Mouse (Mus musculus): ENCODE data around the gene Cox8b.
"Not testable (repeated sequence)": the region's sequence is repeated elsewhere in the genome, so short reads cannot be mapped to it uniquely, and the experiment has no call there.

The Cox8b gene

DNA sequence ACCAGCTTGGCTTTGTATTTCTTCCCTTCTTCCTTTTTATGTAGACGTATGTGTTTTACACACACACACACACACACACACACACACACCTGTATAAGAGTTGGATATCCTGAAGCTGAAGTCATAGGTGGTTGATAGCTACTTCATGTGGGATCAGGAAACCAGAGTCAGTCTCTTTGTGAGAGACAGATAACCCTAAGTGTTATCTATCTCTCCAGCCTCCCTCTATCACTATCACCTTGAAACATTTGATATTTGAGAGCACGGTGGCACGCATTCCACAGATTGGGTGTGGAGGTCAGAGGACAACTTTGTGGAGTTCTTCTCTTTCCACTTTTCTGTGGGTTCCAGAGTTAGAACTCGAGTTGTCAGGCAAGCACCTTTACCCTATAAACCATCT lies 19.7 kb upstream of the Cox8b start:
- ATAC-seq (ENCODE audit: insufficient number of reproducible peaks, low FRiP score, low TSS enrichment) = no peak

DNA sequence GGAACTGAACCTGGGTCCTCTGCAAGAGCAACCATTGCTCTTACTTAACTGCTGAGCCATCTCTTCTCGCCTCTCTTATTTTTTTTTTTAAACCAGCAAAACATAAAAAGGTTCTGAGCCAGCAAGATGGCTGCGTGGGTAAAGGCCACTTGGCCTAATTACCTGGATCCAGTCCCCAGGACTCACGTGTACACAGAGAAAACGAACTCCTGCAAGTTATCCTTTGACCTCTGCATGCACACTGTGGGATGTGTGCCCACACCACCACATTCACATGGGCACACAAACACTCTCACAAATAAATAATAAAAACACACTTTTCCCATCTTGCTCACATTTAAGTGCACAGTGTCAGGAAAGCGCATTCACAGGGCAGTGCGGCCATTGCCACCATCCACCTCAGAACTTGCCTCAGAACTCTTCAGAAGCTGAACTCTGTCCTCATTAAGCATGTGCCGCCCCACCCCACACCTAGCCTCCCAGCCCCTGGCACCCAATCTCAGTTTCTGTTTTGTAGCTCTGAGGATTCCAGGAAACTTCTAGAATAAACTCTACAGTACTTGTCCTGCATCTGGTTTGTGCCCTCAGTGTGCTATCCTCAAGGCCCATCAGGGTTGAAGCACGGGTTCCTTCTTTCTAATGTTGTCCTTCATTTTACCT lies 13.9 kb upstream of the Cox8b start:
- ATAC-seq (ENCODE audit: insufficient number of reproducible peaks, low FRiP score, low TSS enrichment) = no peak

DNA sequence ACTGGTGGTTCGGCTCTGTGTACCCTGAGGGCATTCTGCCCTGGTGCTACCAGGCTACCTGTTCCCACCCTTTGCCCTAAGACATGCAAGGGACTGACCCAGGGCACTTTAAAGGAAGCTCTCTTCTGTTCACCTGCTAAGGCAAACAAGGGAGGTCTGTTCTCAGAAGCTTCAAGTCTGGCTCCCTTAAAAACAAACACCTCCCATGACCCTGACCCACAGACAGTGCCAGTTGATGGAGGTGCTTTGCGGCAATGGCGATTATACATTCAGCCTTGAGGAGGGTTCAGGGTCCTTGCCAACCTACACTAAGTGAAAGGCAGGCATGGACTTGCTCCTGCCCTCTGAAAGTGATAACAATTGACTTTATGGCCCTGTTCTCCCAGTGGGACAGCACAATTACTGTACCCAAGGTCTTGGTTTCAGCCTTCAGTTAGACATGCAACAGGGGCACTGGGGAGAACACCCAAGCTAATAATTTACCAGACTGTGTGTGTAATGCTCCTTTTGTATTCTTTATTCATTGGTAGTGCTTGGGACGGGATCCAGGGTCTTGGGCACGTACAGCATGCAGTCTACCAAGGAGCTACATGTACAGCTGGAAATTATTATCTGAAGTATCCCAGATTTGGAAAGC lies 12.7 kb upstream of the Cox8b start:
- ATAC-seq (ENCODE audit: insufficient number of reproducible peaks, low FRiP score, low TSS enrichment) = no peak

DNA sequence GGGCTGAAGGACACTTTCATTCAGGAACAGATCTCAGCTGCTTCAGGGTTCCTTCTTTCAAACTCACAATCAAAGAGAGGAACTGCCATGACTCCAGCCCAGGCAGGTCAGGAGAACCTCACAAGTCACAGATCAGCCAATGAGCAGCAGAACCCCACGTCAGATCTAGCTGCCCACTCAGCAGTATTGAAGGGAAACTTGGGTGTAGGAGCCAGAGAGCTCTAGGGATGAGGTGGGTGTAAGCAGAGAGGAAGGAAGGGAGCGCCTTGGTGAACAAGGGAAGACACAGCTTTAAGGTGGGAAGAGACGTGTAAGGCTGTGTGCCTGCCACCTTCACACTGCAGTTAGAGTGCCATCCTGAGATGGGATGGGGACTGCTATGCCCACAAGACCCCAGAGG lies 12.0 kb upstream of the Cox8b start:
- no peak for ATAC-seq (ENCODE audit: insufficient number of reproducible peaks, low FRiP score, low TSS enrichment)

DNA sequence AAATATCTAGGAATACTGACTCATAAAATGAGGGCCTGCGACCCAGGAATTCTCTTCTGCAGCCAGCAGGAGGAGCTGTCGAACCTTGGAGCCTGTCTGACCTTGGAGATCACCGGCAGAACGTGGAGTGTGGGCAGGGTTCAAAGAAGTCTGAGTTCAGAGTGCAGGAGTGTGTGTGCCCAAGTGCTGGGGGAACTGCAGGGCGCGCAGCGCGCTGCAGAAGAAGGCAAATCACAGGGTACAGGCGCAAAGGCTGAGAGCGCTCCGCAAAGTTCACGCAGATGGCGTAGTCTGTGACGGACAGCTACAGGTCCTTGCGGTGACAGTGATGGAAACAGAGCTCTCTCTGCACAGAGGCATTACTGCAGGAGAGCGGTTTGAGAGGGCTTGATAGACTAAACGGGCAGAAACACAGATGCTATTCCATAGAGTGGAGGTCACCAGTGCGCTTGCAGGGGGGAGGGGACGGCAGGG lies 8.4 kb upstream of the Cox8b start:
- peak; percentile 36; the same call in 1 of the 2 replicates for ATAC-seq (ENCODE audit: insufficient number of reproducible peaks, low FRiP score, low TSS enrichment)

DNA sequence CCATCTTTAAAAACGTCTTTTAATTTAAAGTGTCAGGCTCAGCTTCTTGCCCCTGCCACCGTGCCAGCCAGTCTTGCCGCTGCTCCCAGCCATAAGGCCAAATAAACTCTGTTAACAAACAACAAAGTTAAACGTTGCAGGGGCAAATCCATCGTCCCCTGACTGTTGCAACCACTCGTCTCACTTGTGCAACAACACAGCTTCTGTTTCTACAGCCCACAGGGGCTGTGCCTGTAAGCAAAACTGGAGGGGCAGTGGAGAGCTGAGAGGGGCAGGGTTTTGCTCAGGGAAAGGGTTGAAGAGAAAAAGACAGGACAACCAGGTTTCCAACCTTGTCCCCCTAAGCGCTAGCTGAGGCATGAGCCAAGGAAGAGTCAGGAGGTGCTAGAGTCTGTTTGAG lies 7.9 kb upstream of the Cox8b start:
- no peak for ATAC-seq (ENCODE audit: insufficient number of reproducible peaks, low FRiP score, low TSS enrichment)

DNA sequence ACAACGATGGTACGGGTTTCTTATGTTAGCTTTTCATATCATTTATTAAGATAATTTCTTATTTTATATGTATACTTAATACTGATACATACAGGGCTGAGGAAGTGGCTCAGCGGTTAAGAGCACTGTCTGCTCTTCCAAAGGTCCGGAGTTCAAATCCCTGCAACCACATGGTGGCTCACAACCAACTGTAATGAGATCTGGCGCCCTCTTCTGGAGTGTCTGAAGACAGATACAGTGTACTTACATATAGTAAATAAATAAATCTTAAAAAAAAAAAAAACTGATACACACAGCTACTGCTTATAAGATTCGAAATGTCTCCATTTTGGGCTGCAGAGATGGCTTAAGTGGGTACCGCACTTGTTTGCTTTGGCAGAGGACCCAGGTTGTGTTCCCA lies 7.5 kb upstream of the Cox8b start:
- no peak for ATAC-seq (ENCODE audit: insufficient number of reproducible peaks, low FRiP score, low TSS enrichment)

DNA sequence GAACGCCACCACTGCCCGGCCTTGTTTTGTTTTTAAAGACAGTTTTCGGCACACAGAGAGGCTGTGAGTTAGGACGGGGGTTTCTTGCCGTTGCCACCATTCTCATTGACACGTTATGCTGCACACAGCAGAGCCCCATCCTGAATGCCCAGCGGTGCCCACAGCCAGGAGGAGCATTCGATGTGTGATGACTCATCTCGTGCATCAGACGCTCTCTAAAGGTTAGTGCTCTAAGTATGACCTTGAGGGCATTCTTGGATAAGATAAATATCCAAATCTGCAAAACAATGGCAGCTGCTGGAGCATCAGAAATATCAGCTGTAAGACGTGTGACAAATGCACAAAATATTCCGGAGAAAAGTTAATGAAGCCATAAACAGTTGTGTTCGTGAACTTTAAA lies 6.9 kb upstream of the Cox8b start:
- no peak for ATAC-seq (ENCODE audit: insufficient number of reproducible peaks, low FRiP score, low TSS enrichment)

DNA sequence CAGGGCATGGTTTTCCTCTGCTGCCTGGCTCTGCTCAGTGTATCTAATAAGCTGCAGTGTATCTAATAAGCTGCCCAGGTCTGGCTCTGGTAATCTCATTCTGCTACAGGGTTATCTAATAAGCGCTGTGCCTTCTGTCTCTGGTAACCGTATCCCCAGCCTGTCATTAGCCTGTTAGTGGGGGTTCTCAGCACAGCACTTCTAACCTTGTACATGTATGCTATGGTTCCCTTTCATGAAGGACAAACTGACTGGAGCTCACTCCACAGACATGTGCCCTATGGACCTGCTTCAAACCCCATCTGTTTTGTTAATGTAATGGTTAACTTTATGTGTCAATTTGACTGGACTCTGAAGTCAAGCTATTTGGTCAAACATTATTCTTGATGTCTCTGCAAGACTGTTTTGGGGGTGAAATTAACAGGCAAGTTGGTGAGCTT lies 5.4 kb upstream of the Cox8b start:
- no peak for ATAC-seq (ENCODE audit: insufficient number of reproducible peaks, low FRiP score, low TSS enrichment)

DNA sequence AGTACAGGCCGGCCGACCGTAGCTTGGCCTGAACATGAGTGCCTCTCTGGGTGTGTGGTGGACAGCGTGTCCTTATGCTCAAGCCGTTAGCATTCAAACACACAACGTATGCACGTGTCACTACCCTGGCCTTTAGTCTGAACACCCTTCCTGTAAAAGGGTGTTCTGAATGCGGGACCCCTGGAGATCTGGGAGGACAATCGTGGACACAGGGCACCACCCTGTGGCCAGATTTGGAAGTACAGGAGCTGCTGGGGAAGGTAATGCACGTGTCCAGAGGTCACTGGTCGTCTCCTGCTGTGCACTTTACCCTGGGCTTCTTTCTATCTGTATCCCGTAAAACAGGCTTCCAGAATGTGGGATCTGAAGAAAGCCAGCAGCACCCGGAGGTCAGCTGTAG lies 3.0 kb upstream of the Cox8b start:
- peak; percentile 56; the same call in 1 of the 2 replicates for ATAC-seq (ENCODE audit: insufficient number of reproducible peaks, low FRiP score, low TSS enrichment)

DNA sequence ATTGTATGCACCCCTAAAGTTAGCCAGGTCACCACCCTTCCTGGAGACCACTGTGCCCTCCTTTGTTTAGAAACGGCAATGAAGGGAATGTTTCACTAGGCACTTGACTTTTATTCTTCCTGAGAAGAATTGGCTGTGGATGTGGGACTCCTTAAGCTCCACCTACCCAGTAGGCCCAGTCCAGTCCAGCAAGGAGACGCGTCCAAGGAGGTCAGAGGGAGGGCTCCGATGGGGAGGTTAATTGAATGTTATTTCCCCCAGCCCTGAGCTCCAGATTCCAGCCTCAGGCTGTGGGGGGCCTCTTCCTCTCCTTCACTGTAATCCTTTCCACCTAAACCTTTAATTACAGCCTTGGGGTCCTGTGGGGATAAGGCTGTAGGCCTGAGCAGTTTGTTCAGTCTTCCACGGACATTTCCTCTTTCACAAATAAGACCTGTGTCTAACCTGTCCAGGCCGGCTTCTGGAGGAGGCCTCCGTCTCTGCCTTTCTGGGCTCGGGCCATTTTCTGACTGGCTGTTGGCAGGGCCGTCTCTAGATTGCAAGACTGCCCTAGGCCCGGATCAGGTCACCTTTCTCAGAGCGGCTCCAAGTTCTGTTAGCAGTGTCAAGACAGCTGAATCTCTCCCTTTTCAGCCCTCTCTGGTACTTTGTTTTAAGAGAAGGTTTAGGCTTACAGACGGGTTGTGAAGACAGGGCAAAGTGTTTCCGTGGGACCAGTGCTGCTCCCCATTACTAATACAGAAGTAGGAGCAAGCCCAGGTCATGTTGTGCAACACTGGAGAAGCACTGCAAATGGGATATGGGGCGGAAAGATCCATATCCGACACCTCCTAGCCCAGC lies 2.0 kb upstream of the Cox8b start:
- ATAC-seq (ENCODE audit: insufficient number of reproducible peaks, low FRiP score, low TSS enrichment) = no peak

DNA sequence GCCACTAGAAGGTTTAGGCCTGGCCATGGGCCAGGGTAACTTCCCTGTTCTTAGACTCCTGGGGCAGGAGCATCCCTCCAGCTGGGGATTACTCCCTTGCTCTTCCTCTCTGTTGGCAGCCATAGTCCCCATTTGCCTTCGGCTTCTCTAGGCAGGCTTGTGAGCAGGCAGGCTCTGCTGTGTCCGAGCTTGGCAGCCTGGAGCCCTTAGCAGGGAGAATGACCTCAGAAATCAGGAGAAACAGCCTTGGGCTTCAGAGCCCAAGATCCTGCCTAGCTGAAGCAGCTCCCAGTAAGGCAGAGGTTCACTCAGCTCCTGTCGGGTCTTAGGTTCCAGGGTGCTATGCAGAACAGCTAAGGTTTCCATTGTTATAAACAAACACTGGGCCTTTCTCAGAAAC lies 1.1 kb downstream of the Cox8b start:
- no peak for ATAC-seq (ENCODE audit: insufficient number of reproducible peaks, low FRiP score, low TSS enrichment)

DNA sequence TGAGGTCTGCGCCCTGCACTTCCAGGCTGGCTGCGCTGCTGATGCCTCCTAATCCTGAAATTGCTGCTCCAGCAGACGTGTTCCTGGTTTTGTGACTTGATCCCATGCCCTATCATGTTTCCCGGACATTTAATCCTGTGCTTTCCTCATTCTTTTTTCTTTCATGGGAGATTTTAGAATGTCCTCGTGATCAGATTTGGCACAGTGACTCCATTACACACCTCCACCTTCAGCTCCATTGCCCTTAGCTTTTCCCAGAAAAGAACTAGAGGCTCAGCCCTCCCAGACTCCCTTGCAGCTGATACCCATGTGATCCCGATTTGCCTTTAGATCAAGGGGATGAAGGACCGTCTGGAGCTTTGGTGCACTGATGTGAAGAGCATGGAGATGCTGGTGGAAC lies 2.4 kb downstream of the Cox8b start:
- no peak for ATAC-seq (ENCODE audit: insufficient number of reproducible peaks, low FRiP score, low TSS enrichment)

DNA sequence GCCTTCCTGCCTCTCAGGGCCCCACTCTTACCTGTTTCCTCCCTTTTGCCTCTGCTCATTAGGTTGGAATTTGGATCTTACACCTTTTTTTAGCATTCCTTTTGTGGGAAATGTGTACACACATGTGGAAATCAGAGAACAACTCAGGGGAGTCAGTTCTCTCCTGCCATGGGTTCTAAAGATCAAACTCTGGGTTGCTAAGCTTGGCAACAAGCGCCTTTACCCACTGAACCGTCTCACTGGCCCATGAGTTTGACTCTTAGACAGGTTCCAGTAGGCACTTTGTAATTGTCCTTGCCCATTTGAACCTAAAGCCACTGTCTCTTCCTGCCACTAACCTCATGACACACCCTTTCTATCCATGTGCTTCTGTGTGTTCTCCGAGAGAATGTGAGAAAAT lies 5.6 kb downstream of the Cox8b start:
- no peak for ATAC-seq (ENCODE audit: insufficient number of reproducible peaks, low FRiP score, low TSS enrichment)

DNA sequence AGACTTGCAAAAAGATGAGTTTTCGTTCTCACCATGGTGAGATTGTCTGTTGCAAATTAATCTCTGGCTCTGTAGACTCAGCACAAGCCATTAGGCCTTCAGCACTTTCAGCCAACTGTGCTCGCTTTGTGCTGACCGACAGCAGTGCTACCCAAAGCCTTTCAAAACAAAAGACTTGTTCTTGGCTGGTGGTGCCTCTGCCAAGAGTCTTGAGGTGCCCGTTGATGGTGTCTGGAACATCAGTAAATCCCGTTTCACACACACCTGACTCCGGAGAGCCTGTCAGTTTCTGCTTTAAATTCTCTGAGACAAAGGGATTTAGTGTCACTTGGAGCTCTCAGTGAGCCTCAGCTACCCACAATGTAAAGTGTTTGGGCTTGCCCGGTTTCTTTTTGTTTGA lies 6.2 kb downstream of the Cox8b start:
- no peak for ATAC-seq (ENCODE audit: insufficient number of reproducible peaks, low FRiP score, low TSS enrichment)

DNA sequence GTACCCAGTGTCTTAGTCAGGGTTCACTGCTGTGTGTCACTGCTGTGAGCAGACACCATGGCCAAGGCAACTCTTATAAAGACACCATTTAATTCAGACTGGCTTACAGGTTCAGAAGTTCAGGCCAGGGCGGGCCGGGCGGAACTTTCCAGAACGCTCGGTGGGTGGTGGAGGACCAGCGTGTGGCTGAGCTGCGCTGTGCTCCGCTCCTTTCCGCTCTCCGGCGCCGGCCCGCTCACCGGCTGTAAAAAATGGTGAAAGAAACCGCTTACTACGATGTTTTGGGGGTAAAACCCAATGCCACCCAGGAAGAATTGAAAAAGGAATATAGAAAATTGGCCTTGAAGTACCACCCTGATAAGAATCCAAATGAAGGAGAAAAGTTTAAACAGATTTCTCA lies 9.6 kb downstream of the Cox8b start:
- ATAC-seq (ENCODE audit: insufficient number of reproducible peaks, low FRiP score, low TSS enrichment) = not testable (repeated sequence)

DNA sequence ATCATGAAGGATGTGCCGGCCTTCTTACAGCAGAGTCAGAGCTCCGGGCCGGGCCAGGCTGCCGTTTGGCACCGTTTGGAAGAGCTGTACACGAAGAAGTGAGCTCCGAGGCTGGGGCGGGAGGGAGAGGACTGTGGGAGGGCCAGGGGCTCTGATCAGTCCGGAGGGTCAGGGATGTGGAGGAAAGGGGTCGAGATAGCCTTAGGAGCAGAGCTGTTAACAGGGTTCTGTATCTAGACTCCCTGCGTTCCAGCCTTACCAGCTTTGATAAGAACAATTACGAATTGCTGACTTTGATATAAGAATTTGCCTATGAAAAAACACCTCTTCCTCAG lies 17.8 kb downstream of the Cox8b start:
- 0 out of 2 replicates have a peak, but pooled peaks have one; percentile 22 for ATAC-seq (ENCODE audit: insufficient number of reproducible peaks, low FRiP score, low TSS enrichment)

DNA sequence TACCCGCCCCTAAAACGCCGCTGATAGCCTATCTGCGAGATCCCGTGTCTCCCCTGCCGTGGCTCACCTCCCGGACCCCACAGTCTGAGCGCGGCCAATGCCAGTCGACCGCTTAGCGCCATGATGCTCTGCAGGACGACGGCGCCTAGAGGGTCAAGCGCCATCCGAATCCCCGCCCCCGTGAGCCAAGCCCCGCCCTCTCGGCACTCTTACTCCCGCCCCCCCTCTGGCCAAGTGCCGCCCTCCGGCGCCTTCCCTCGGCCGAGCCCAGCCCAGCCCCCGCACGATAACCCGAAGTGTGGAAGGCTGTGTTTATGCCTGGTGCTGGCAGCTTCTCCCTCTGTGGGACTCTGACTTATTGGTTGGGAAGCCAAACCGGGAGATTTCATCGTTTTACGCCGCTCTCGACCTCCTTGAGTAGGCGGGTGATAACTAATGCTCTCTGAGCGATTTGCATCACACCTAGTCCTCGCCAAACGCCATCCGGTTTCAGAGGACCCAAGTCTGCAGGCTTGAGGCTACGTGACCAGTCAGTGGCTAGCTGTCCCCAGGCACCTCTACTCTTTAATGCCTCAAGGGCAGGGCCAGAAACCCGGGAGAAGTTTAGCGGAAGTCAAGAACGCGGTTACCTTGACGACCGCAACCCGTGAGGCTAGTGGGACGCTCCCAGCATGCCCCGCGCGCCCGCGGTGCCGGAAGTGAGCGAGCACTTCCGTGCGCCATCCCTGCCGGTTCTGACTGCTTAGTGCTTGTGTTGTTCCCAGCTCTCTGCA lies 18.4 kb downstream of the Cox8b start, which contains the start of the genes Psmd13 and Sirt3:
Gene Psmd13, plus strand, starts transcription at position 273 of the 773 bp plus-strand sequence.
Gene Sirt3, minus strand, starts transcription at position 614 of the 773 bp plus-strand sequence.
- ATAC-seq (ENCODE audit: insufficient number of reproducible peaks, low FRiP score, low TSS enrichment) = peak; percentile 96

DNA sequence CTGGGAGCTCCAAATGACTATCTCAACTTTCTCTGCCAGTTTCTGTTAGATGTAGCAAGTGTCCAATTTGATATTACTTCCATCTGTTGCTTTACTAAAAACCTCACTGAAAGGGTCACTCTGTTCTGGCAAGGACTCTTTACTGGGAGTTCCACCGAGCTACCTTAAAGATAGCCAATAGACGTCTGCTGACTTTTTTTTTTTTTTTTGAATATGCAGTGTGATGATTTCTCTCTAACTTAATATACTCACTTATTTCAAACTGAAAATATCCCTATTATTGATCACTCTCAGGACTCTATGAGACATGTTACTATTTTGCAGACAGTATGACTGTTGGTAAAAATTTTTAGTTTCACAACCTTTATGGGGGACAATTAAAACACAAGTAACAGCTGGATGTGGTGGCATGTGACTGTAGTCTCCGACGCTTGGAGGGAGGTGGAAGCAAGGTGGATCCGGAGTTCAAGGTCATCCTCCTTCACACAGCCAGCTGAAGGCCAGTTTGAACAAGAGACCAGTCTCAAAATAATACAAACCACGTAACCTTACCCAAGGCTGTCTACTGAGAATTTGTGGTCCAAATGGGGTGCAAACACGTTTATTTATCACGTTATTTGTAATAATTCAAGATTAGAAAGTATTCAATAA lies 19.3 kb downstream of the Cox8b start:
- ATAC-seq (ENCODE audit: insufficient number of reproducible peaks, low FRiP score, low TSS enrichment) = no peak

DNA sequence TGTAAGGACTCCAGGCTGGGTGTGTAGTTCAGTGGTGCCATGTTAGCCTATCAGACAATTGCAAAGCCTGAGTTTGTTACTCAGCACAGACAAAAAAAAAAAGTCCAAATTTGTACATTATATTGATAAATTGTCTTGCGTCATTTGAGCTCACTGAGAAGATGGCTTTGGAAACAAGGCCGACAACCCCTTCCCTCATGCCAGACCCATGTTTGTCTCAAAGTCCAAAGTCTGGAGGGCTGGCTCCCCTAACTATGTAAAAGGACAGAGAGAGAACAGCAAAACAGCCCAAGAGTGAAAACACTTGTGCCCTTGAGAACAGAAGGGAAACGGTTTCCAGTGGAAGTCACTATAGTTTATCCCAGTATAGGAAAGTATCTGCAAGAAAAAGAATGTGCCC lies 19.8 kb downstream of the Cox8b start:
- ATAC-seq (ENCODE audit: insufficient number of reproducible peaks, low FRiP score, low TSS enrichment) = no peak

All from cerebellum, adult (tissue).